8 mouse cellular contexts compared by ENCODE assay signal in genomic region chr8:116372574-116372973, GRCm38 (mm10).
DNase-seq lines count a peak whose midpoint lies in the region; ATAC-seq lines count a peak whose summit lies in the region.
"Had no signal": no experiment of that assay in that cellular context is flagged by ENCODE, and none has a peak within 500 bp of the region (broad histone marks: within the 10 kb centered on the region; RNA-seq: fewer than 3 reads in every experiment).

No protein-coding gene starts in this region.

- intact Hi-C loops in left cerebral cortex, postnatal 36 days (cut with DNase I) = no loop called here

- H3K4me1 ChIP-seq in forebrain, embryonic 15.5 days = 0 out of 2 replicates have a peak, but pooled peaks cover 8% of the 10 kb centered on the region

- no peak overlapping the region for H3K4me3 ChIP-seq in forebrain, embryonic 15.5 days
- H3K4me3 ChIP-seq: heart, embryonic 13.5 days had no signal

- 17% methylated on average over 3 of the region's 3 CpGs for WGBS in forebrain, embryonic 15.5 days

- no peaks in the 10 kb centered on the region for H3K36me3 ChIP-seq in forebrain, embryonic 15.5 days
- H3K36me3 ChIP-seq: heart, embryonic 13.5 days had no signal

- no peaks in the 10 kb centered on the region for H3K9me3 ChIP-seq in forebrain, embryonic 15.5 days
- H3K9me3 ChIP-seq: heart, embryonic 13.5 days had no signal

- H3K9ac ChIP-seq in forebrain, embryonic 15.5 days (replicated peaks) = no peak overlapping the region
- H3K9ac ChIP-seq: heart, embryonic 13.5 days had no signal

- peak; percentile 74 for DNase-seq in urinary bladder, postnatal 14 days (ENCODE audit: low spot score)
- no peak for DNase-seq in urinary bladder, postnatal 10 days (ENCODE audit: low spot score)
- DNase-seq in kidney, adult 18-20 months = peak; percentile 40
- peak; percentile 47 to 54 for DNase-seq in left cerebral cortex, postnatal 36 days (ENCODE audit: low spot score in 2 of 2)
- peak; percentile 75 for DNase-seq in skeletal muscle tissue, adult 2 months (ENCODE audit: low read depth, low spot score)
- DNase-seq in thymus, postnatal 10 days (ENCODE audit: low spot score in 2 of 2) = no peak

- no peak overlapping the region for H3K27ac ChIP-seq in forebrain, embryonic 15.5 days (replicated peaks)
- H3K27ac ChIP-seq: heart, embryonic 13.5 days had no signal

- no peak overlapping the region for H3K4me2 ChIP-seq in forebrain, embryonic 15.5 days (replicated peaks)
- H3K4me2 ChIP-seq: heart, embryonic 13.5 days had no signal

- ATAC-seq in forebrain, embryonic 15.5 days (replicated peaks) = peak; percentile 80

- H3K27me3 ChIP-seq in forebrain, embryonic 15.5 days = no peaks in the 10 kb centered on the region

Comparison
In these comparisons a context has a peak if more than half of its experiments do, and no peak if none do; other contexts are left out.
1. DNase-seq: peak in urinary bladder, postnatal 14 days (single experiment), kidney, adult 18-20 months (single experiment), left cerebral cortex, postnatal 36 days (2 of 2) and skeletal muscle tissue, adult 2 months (single experiment); none in urinary bladder, postnatal 10 days (single experiment) and thymus, postnatal 10 days (0 of 2).